Mouse (Mus musculus): ENCODE results near the gene Zfp637.

DNA sequence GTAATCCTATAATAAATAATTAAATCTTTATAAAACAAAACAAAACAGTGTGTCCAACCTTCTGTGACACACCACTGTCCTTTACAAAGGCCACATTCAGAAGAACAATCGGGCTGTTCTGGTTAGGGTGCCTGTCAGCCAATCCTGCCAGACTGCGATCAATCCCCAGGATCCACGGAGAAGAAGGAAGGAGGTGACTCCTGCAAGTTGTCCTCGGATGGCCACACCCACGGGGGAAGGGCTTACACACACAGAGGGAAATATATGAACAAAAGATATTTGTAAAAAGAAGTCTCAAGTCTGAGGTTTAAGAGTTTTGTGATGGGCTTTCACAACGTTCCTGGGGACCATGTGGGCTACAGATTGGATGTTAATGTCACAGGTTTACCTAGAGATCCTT is 20.9 kb downstream of the Zfp637 start, which contains the start of gene Zfp239:
- TF ChIP-seq POLR2A (IDR thresholded peaks at IDR 0.05; ENCODE audit: extremely low read depth, insufficient read depth, low read length): no peak
- TF ChIP-seq CTCF (IDR thresholded peaks at IDR 0.05; ENCODE audit: low read depth, low read length): no peak

Data from liver, adult 2 months (tissue).